Mouse (Mus musculus): ENCODE measurements at regions not wholly inside any gene's neighbourhood (a gene's known extent, or its start where the extent isn't known, plus 50 kb on each side); places are given as distances from the start of the nearest gene placed in this dataset.

GRCm38 (mm10) chr1:118759141-118759932 is 131.6 kb downstream of the Tfcp2l1 start:
- WGBS: 26% methylated on average over 7 of the region's 7 CpGs
- H3K27ac ChIP-seq (ENCODE audit: low read length): no peak overlapping the region
- DNase-seq (ENCODE audit: low spot score): peak; percentile 85
- H3K36me3 ChIP-seq (ENCODE audit: insufficient read depth, low read length): no peaks in the 10 kb centered on the region
- H3K4me3 ChIP-seq (ENCODE audit: low read depth, low read length): no peak overlapping the region
- no peaks in the 10 kb centered on the region for H3K9me3 ChIP-seq (ENCODE audit: low read length)
- H3K9ac ChIP-seq (replicated peaks; ENCODE audit: low read depth): no peak overlapping the region
- H3K27me3 ChIP-seq (replicated peaks; ENCODE audit: insufficient read depth, low read length): no peaks in the 10 kb centered on the region
- H3K4me1 ChIP-seq (ENCODE audit: insufficient read depth, low read depth, low read length): no peaks in the 10 kb centered on the region
- TF ChIP-seq CTCF (IDR thresholded peaks at IDR 0.05) (peak; percentile 90), EP300 (IDR thresholded peaks at IDR 0.05) (no peak)
- H3K4me2 ChIP-seq (replicated peaks; ENCODE audit: low read depth, low read length): no peak overlapping the region
- peak; percentile 41; the same call in 1 of the 2 replicates for ATAC-seq

- ATAC-seq: no peak
- Histone ChIP-seq H3K4me2 (replicated peaks; ENCODE audit: low read depth, low read length) (no peak overlapping the region), H3K9ac (replicated peaks; ENCODE audit: low read depth) (no peak overlapping the region), H3K4me3 (ENCODE audit: low read depth, low read length) (no peak overlapping the region), H3K27me3 (replicated peaks; ENCODE audit: insufficient read depth, low read length) (no peaks in the 10 kb centered on the region), H3K36me3 (ENCODE audit: insufficient read depth, low read length) (no peaks in the 10 kb centered on the region), H3K27ac (ENCODE audit: low read length) (no peak overlapping the region), H3K4me1 (ENCODE audit: insufficient read depth, low read depth, low read length) (no peaks in the 10 kb centered on the region), H3K9me3 (ENCODE audit: low read length) (no peaks in the 10 kb centered on the region)
- DNase-seq (ENCODE audit: low spot score): no peak
- WGBS: 52% methylated on average over 9 of the region's 9 CpGs
- TF ChIP-seq EP300 (IDR thresholded peaks at IDR 0.05): no peak
- no peak for TF ChIP-seq CTCF (IDR thresholded peaks at IDR 0.05)
Measured at GRCm38 (mm10) chr1:118765525-118765924, 137.8 kb downstream of the Tfcp2l1 start.

GRCm38 (mm10) chr1:118768831-118769230 is 141.1 kb downstream of the Tfcp2l1 start:
- Histone ChIP-seq H3K27ac (ENCODE audit: low read length) (no peak overlapping the region), H3K4me1 (ENCODE audit: insufficient read depth, low read depth, low read length) (no peaks in the 10 kb centered on the region), H3K4me2 (replicated peaks; ENCODE audit: low read depth, low read length) (no peak overlapping the region), H3K27me3 (replicated peaks; ENCODE audit: insufficient read depth, low read length) (no peaks in the 10 kb centered on the region), H3K9ac (replicated peaks; ENCODE audit: low read depth) (no peak overlapping the region), H3K4me3 (ENCODE audit: low read depth, low read length) (no peak overlapping the region), H3K36me3 (ENCODE audit: insufficient read depth, low read length) (no peaks in the 10 kb centered on the region), H3K9me3 (ENCODE audit: low read length) (no peaks in the 10 kb centered on the region)
- 26% methylated on average over 4 of the region's 4 CpGs for WGBS
- ATAC-seq (no peak), DNase-seq (ENCODE audit: low spot score) (peak; percentile 69)
- TF ChIP-seq EP300 (IDR thresholded peaks at IDR 0.05) (no peak), CTCF (IDR thresholded peaks at IDR 0.05) (peak; percentile 76)

- H3K9ac ChIP-seq (replicated peaks; ENCODE audit: low read depth): no peak overlapping the region
- H3K27me3 ChIP-seq (replicated peaks; ENCODE audit: insufficient read depth, low read length): no peaks in the 10 kb centered on the region
- WGBS: 9% methylated on average over 9 of the region's 9 CpGs
- no peak overlapping the region for H3K4me2 ChIP-seq (replicated peaks; ENCODE audit: low read depth, low read length)
- peak; percentile 59 for DNase-seq (ENCODE audit: low spot score)
- H3K9me3 ChIP-seq (ENCODE audit: low read length): no peaks in the 10 kb centered on the region
- TF ChIP-seq CTCF (IDR thresholded peaks at IDR 0.05) (peak; percentile 85), EP300 (IDR thresholded peaks at IDR 0.05) (no peak)
- no peaks in the 10 kb centered on the region for H3K36me3 ChIP-seq (ENCODE audit: insufficient read depth, low read length)
- peak; percentile 63 for ATAC-seq
- no peak overlapping the region for H3K4me3 ChIP-seq (ENCODE audit: low read depth, low read length)
- no peaks in the 10 kb centered on the region for H3K4me1 ChIP-seq (ENCODE audit: insufficient read depth, low read depth, low read length)
- H3K27ac ChIP-seq (ENCODE audit: low read length): no peak overlapping the region
Measured at GRCm38 (mm10) chr1:118772261-118772660, 144.5 kb downstream of the Tfcp2l1 start.

- Histone ChIP-seq H3K4me1 (ENCODE audit: insufficient read depth, low read depth, low read length) (no peaks in the 10 kb centered on the region), H3K4me2 (replicated peaks; ENCODE audit: low read depth, low read length) (no peak overlapping the region), H3K36me3 (ENCODE audit: insufficient read depth, low read length) (no peaks in the 10 kb centered on the region), H3K27ac (ENCODE audit: low read length) (no peak overlapping the region), H3K27me3 (replicated peaks; ENCODE audit: insufficient read depth, low read length) (no peaks in the 10 kb centered on the region), H3K9me3 (ENCODE audit: low read length) (no peaks in the 10 kb centered on the region), H3K9ac (replicated peaks; ENCODE audit: low read depth) (no peak overlapping the region), H3K4me3 (ENCODE audit: low read depth, low read length) (no peak overlapping the region)
- 22% methylated on average over 10 of the region's 10 CpGs for WGBS
- DNase-seq (ENCODE audit: low spot score) (no peak), ATAC-seq (no peak)
- TF ChIP-seq EP300 (IDR thresholded peaks at IDR 0.05) (no peak), CTCF (IDR thresholded peaks at IDR 0.05) (no peak)
Measured at GRCm38 (mm10) chr1:118776594-118777441, 149.1 kb downstream of the Tfcp2l1 start.

Data from lung, postnatal 0 days (tissue).